Mouse (Mus musculus): ENCODE results near the gene Mpped1. TPM values are rescaled to one million over a fixed set of nuclear protein-coding genes. Genes with fewer than 3 reads are reported as not detected.

Mpped1 gene
- polyA plus RNA-seq, 1 experiment from 2014 or later, result 0.70 TPM

DNA sequence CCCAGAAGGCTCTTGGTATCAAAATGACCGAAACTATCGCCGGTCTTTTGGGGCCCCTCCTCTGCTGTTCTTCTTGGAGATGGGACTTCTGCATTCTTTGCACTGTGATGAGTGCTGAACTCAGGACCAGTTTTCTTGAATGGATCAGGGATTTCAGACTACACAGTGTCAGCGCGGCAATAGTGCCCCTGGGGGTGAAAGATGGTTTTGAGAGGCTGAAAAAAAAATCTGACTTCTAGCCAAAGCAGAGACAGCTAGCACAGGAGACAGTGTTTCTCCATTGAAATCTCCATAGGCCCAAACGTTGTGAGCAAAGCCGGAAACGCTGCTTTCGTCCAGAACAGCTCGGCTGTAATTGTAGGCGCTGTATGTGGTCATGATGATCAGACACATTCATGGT, 19.7 kb downstream of the Mpped1 start:
- 86% methylated on average over 11 of the region's 11 CpGs for WGBS
- Histone ChIP-seq H3K27me3 (no peaks in the 10 kb centered on the region), H3K9me3 (replicated peaks) (no peaks in the 10 kb centered on the region), H3K4me2 (no peak overlapping the region), H3K4me1 (no peaks in the 10 kb centered on the region), H3K9ac (no peak overlapping the region), H3K36me3 (no peaks in the 10 kb centered on the region), H3K27ac (no peak overlapping the region), H3K4me3 (replicated peaks) (no peak overlapping the region)
- ATAC-seq (replicated peaks; ENCODE audit: low FRiP score), result no peak

DNA sequence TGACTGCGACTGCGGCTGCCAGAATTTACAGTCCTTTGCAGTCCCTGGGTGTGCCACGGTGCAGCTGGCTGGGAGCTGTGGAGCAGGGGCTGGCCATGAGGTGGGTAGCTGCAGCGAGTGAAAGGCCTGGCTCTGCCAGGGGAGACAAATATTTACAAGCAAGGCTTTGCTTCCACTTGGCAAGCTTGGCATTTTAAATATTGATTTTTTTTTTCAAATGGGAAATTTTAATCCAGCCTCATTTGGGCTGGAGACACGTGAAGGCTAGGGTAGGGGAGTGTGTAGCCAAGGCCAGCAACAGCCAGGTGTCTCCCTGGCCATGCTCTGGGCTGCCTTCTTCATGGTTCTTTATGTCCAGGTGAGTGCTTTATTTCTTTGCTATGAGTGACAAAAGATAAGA, 21.7 kb downstream of the Mpped1 start:
- H3K9ac ChIP-seq, result no peak overlapping the region
- peaks cover 4% of the 10 kb centered on the region; the same call in 1 of the 2 replicates for H3K4me1 ChIP-seq
- 62% methylated on average over 5 of the region's 5 CpGs for WGBS
- H3K4me2 ChIP-seq, result no peak overlapping the region
- no peaks in the 10 kb centered on the region for H3K9me3 ChIP-seq (replicated peaks)
- H3K27me3 ChIP-seq, result no peaks in the 10 kb centered on the region
- no peak overlapping the region for H3K27ac ChIP-seq
- no peak for ATAC-seq (replicated peaks; ENCODE audit: low FRiP score)
- no peaks in the 10 kb centered on the region for H3K36me3 ChIP-seq
- no peak overlapping the region for H3K4me3 ChIP-seq (replicated peaks)

DNA sequence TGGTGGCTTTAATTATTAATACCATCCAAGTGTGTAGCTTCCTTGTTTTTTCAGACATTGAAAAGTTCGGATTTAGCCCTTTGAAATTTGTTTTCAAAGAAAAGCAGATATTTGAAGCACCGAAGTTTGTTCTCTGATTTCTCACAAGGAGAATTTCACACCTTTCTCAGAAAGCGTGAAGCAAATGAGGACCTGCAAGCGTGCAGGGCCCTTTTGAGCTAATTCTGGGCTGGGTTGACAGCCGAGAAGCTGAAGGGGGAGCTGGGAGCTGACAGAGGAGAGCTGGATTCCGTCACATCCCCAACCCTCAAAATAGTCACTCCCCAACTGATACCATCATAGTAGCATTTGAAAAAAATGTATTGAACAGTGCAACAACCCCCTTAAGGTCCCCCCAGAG, 34.8 kb downstream of the Mpped1 start:
- no peak overlapping the region for H3K9ac ChIP-seq
- no peak overlapping the region for H3K4me2 ChIP-seq
- no peak overlapping the region for H3K27ac ChIP-seq
- H3K4me1 ChIP-seq, result no peaks in the 10 kb centered on the region
- WGBS, result 68% methylated on average over 6 of the region's 6 CpGs
- H3K27me3 ChIP-seq, result no peaks in the 10 kb centered on the region
- no peak for ATAC-seq (replicated peaks; ENCODE audit: low FRiP score)
- no peaks in the 10 kb centered on the region for H3K36me3 ChIP-seq
- no peak overlapping the region for H3K4me3 ChIP-seq (replicated peaks)
- 0 out of 2 replicates have a peak, but pooled peaks cover 5% of the 10 kb centered on the region for H3K9me3 ChIP-seq (replicated peaks)

DNA sequence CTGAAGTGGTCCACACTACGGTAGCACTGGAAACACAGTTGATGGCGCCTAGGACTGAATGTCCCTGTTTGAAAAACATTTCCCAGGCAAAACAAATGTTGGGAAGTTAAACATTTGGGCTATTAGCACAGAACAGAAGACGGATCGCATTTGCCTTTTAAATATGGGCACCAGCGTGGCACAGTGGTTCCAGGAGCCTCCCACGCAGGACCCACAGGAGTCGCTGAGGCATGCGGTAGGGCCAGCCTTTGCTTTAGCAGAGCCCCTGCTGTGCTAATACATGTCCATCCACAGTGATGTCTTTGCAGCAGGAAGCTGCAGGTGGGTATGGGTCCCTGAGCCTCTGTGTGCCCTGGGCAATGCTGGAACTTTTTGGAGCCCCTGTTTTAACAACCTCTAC, 48.7 kb downstream of the Mpped1 start:
- Histone ChIP-seq H3K27me3 (no peaks in the 10 kb centered on the region), H3K9ac (no peak overlapping the region), H3K4me3 (replicated peaks) (no peak overlapping the region), H3K9me3 (replicated peaks) (no peaks in the 10 kb centered on the region), H3K4me2 (no peak overlapping the region), H3K36me3 (no peaks in the 10 kb centered on the region), H3K27ac (no peak overlapping the region), H3K4me1 (no peaks in the 10 kb centered on the region)
- 68% methylated on average over 8 of the region's 8 CpGs for WGBS
- no peak for ATAC-seq (replicated peaks; ENCODE audit: low FRiP score)

DNA sequence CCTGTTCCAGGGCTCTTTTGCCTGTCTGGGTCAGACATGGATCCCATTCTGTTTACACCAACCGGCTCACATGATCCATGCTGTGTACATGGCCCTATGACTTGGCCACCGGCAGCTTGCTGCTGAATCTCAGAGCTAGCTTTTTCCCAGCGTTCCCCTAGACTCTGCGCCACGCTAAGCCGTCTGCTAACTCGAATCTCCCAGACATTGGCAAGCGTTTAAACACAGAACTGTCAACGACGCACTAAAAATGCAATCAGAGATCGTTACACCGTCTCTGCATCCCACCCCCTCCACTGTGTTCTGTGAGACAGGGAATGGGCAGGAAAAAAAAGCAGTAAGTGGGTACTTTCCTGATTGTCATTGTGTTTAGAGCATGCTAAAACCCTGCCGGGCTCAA, 50.0 kb downstream of the Mpped1 start:
- 47% methylated on average over 13 of the region's 13 CpGs for WGBS
- Histone ChIP-seq H3K9me3 (replicated peaks) (no peaks in the 10 kb centered on the region), H3K4me1 (no peaks in the 10 kb centered on the region), H3K9ac (no peak overlapping the region), H3K4me2 (no peak overlapping the region), H3K27ac (no peak overlapping the region), H3K4me3 (replicated peaks) (no peak overlapping the region), H3K36me3 (no peaks in the 10 kb centered on the region), H3K27me3 (no peaks in the 10 kb centered on the region)
- no peak for ATAC-seq (replicated peaks; ENCODE audit: low FRiP score)

DNA sequence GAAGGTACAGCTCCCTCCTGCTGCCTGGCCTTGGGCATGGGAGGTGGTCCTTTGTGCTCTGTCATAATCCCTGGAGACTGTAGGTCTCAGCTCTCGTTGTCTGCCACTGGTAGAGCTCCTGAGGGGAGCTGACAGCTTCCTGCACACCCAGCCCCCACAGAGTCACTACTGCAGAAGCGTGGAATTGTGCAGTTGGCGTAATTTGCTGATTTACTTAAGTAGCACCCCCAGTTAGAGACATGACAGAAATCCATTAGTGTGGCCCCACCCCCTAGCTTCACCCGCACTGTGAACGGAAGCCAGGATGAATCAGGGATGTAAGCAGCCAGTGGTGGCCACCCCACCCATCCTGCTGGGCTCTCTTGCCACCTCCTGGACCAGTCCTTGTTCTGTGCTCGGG, 53.0 kb downstream of the Mpped1 start:
- H3K9me3 ChIP-seq (replicated peaks), result no peaks in the 10 kb centered on the region
- H3K36me3 ChIP-seq, result no peaks in the 10 kb centered on the region
- H3K4me1 ChIP-seq, result no peaks in the 10 kb centered on the region
- 63% methylated on average over 6 of the region's 6 CpGs for WGBS
- no peak overlapping the region for H3K4me3 ChIP-seq (replicated peaks)
- no peaks in the 10 kb centered on the region for H3K27me3 ChIP-seq
- ATAC-seq (replicated peaks; ENCODE audit: low FRiP score), result no peak
- H3K9ac ChIP-seq, result no peak overlapping the region
- H3K4me2 ChIP-seq, result no peak overlapping the region
- no peak overlapping the region for H3K27ac ChIP-seq

DNA sequence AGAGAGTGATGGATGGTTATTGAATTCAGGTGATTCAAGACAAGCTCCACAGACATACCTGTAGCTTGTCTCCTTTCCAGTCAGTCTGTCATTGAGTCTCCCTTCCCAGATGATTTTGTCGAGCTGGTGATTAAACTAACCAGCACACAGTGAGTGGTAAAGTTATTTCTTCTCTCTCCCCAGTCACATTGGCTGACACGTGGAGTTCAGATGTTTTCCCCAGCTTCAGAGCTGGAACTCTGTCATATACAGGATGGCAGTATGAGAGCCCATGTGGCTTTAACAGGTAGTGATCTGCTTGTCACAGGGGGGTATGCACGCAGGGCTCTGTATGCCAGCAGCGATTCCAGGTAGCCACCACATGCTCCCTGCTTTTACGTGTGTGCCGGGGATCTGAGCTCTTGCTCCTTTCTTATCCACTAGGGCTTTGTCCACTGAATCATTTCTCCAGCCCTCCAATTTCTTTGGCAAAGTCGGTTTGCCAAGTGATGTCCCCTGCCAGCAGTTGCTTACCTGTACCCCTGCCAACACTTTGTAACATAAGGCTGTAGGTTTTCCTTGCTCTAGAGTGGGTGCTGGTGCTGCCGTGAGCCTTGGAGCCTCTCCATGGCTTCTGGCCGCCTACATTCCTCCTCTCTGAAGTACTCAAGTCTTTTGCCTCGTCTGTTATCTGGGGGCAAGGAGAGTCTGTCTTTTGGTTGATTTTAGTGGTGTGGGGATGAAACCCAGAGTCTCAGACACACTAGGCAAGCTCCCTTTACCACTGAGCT, 61.9 kb downstream of the Mpped1 start:
- Histone ChIP-seq H3K36me3 (no peaks in the 10 kb centered on the region), H3K4me2 (no peak overlapping the region), H3K9ac (no peak overlapping the region), H3K9me3 (replicated peaks) (no peaks in the 10 kb centered on the region), H3K27ac (no peak overlapping the region), H3K27me3 (peaks cover 21% of the 10 kb centered on the region; the same call in 1 of the 2 replicates), H3K4me3 (replicated peaks) (no peak overlapping the region), H3K4me1 (no peaks in the 10 kb centered on the region)
- ATAC-seq (replicated peaks; ENCODE audit: low FRiP score), result no peak
- 67% methylated on average over 10 of the region's 10 CpGs for WGBS

DNA sequence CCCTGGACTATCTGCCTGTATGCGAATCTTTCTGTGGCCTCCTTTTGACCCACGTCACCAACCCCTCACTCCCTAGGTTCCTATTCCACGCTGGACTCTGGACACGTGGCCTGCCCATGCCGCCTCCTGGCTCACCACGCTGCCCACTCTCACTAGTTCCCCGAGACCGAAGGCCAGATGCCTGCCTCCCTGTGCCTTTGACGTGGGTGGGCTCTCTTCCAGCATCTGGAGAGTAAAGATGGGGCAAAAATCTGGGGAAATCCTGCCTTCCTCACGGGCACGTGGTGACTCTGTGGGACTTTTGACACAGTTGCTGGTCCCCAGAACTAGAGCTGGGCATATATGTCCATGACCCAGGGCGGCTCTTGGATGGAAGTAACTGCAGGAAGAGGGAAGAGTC, 63.2 kb downstream of the Mpped1 start:
- 74% methylated on average over 12 of the region's 12 CpGs for WGBS
- Histone ChIP-seq H3K9ac (no peak overlapping the region), H3K4me3 (replicated peaks) (no peak overlapping the region), H3K4me2 (no peak overlapping the region), H3K4me1 (no peaks in the 10 kb centered on the region), H3K36me3 (no peaks in the 10 kb centered on the region), H3K27me3 (peaks cover 21% of the 10 kb centered on the region; the same call in 1 of the 2 replicates), H3K27ac (no peak overlapping the region), H3K9me3 (replicated peaks) (no peaks in the 10 kb centered on the region)
- no peak for ATAC-seq (replicated peaks; ENCODE audit: low FRiP score)

DNA sequence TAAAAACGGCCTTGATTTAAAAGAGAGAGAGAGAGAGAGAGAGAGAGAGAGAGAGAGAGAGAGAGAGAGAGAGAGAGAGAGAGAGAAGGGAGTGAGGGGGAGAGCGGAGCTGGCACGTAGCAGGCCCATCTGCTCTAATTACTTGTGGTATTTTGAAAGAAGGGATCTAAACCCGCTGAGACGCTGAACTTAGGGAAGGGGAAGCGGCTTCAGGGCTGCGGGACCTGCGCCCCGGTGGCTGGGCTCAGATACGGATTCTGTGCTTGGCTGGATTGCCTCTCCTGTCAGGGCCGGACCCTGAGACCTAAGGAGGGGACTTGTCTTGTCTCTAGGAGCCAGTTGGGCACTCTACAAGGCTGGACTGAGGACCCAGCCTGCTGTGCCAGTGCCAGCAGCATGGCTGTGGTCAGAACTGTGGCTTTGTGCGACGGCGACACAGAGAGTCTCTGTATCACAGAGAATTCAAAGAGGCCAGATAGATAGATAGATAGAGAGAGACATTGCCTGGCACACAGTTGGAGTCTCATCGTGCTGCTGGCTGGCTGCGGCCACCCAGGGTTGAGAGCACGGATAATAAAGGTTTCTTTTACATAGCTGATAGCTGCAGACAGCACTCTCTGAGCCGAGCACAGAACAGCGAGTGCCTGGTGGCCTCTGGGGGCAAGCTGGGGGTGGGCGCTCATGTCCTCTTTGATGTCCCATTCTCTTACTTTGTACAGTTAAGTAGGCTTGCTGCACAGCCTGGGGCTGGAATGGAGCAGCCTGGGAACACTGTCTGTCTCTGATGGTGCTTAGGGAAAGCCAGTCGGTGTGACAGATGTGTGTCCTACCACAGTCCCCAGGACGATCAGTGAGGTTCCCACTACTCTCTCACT, 63.9 kb downstream of the Mpped1 start:
- ATAC-seq (replicated peaks; ENCODE audit: low FRiP score), result no peak
- Histone ChIP-seq H3K27me3 (peaks cover 21% of the 10 kb centered on the region; the same call in 1 of the 2 replicates), H3K36me3 (no peaks in the 10 kb centered on the region), H3K4me3 (replicated peaks) (no peak overlapping the region), H3K27ac (no peak overlapping the region), H3K4me2 (no peak overlapping the region), H3K4me1 (no peaks in the 10 kb centered on the region), H3K9me3 (replicated peaks) (no peaks in the 10 kb centered on the region), H3K9ac (no peak overlapping the region)
- 42% methylated on average over 22 of the region's 22 CpGs for WGBS

DNA sequence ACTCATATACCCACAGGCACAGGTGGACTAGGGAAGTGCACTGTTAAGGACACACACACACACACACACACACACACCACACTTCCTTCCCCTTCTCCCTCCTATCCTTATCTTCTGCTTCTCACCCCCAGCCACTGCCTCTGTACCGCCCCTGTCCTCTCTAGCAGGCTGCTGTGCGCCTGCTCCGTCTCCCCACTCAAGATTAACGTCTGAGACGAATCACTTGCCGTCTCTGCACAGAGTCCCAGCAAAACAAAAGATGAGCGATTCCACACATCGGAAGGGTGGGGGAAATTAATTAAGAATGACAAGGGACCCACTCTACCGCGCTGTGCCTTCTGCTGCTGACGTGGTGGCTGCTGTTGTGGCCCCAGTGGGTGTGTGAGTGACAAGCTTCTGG, 66.5 kb downstream of the Mpped1 start:
- H3K9ac ChIP-seq, result no peak overlapping the region
- WGBS, result 47% methylated on average over 11 of the region's 11 CpGs

DNA sequence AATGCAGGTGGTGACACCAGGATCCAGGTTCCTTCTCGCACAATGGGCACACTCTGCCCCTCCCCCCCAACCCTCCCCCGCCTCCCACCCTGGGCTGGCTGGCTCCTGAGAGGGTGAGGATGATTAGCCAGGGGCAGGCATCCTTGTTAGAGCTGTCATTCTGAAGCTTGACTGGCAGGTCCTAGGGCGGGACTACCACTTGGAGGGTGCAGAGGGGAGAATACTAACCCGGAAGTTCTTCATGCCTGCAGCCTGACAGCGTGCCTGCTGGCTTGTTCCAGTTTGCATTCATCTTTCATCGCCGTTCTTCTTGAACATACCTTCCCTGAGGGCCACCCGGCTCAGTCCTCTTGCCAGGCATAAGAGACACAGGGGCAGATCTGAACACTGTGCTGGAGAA, 67.3 kb downstream of the Mpped1 start:
- Histone ChIP-seq H3K4me2 (no peak overlapping the region), H3K36me3 (no peaks in the 10 kb centered on the region), H3K27me3 (peaks cover 15% of the 10 kb centered on the region; the same call in 1 of the 2 replicates), H3K9ac (no peak overlapping the region), H3K4me3 (replicated peaks) (no peak overlapping the region), H3K9me3 (replicated peaks) (no peaks in the 10 kb centered on the region), H3K4me1 (no peaks in the 10 kb centered on the region), H3K27ac (no peak overlapping the region)
- ATAC-seq (replicated peaks; ENCODE audit: low FRiP score), result no peak
- WGBS, result 36% methylated on average over 8 of the region's 8 CpGs

More for the DNA sequence above, 66.5 kb downstream of the Mpped1 start:
- no peak overlapping the region for H3K27ac ChIP-seq
- H3K36me3 ChIP-seq, result no peaks in the 10 kb centered on the region
- H3K4me2 ChIP-seq, result no peak overlapping the region
- no peaks in the 10 kb centered on the region for H3K9me3 ChIP-seq (replicated peaks)
- ATAC-seq (replicated peaks; ENCODE audit: low FRiP score), result no peak
- no peaks in the 10 kb centered on the region for H3K4me1 ChIP-seq
- H3K27me3 ChIP-seq, result peaks cover 21% of the 10 kb centered on the region; the same call in 1 of the 2 replicates
- H3K4me3 ChIP-seq (replicated peaks), result no peak overlapping the region

DNA sequence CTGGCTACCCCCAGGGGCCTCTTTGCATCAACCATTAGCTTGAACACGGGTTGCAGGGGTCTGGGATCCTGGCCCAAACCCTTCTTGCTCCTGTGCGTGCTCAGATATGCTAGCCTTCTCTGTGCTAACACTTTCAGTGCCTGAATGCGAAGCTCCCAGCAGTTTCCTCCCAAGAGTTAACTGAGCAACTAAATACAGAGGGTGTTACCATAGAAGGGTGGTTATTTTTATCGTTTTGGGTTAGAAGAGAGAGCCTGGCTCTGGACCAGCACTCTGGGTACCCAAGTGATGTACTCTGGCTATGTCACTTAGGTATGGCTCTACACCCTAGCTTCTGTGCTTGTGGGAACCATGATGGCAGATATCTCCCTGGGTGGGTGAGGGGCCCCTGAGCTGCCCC, 68.2 kb downstream of the Mpped1 start:
- no peaks in the 10 kb centered on the region for H3K9me3 ChIP-seq (replicated peaks)
- H3K4me3 ChIP-seq (replicated peaks), result no peak overlapping the region
- no peak for ATAC-seq (replicated peaks; ENCODE audit: low FRiP score)
- peaks cover 6% of the 10 kb centered on the region; the same call in 1 of the 2 replicates for H3K27me3 ChIP-seq
- H3K27ac ChIP-seq, result no peak overlapping the region
- no peaks in the 10 kb centered on the region for H3K4me1 ChIP-seq
- H3K4me2 ChIP-seq, result no peak overlapping the region
- no peaks in the 10 kb centered on the region for H3K36me3 ChIP-seq
- 70% methylated on average over 4 of the region's 4 CpGs for WGBS
- H3K9ac ChIP-seq, result no peak overlapping the region
